ENCODE assay signal across 8 mouse cellular contexts in genomic region chr2:92182146-92182756, GRCm38 (mm10).
DNase-seq lines count a peak whose midpoint lies in the region; ATAC-seq and TF ChIP-seq lines count a peak whose summit lies in the region.

No protein-coding gene starts in this region.

- no peaks in the 10 kb centered on the region; the same call in 1 of the 2 replicates for H3K4me1 ChIP-seq in cerebellum, adult 2 months (ENCODE audit: control insufficient read depth, insufficient read depth, low read length)
- H3K4me1 ChIP-seq in thymus, adult 2 months (replicated peaks; ENCODE audit: control insufficient read depth, insufficient read depth, low read length) = peaks cover 4% of the 10 kb centered on the region
- H3K4me1 ChIP-seq in liver, embryonic 14.5 days (replicated peaks; ENCODE audit: control insufficient read depth in 2 of 2, insufficient read depth in 2 of 2, low read length in 1 of 2) = peaks cover 2 to 3% of the 10 kb centered on the region in 2 experiments; a peak in 2 of 4 replicates

- H3K36me3 ChIP-seq in thymus, adult 2 months (ENCODE audit: control insufficient read depth, insufficient read depth, low read length) = no peaks in the 10 kb centered on the region
- H3K36me3 ChIP-seq in liver, embryonic 14.5 days (replicated peaks; ENCODE audit: control insufficient read depth, insufficient read depth, low read depth) = no peaks in the 10 kb centered on the region

- no peak for TF ChIP-seq POLR2A in cerebellum, adult 2 months (IDR thresholded peaks at IDR 0.05; ENCODE audit: borderline replicate concordance, insufficient read depth, low read length)
- no peak for TF ChIP-seq POLR2A in thymus, adult 2 months (IDR thresholded peaks at IDR 0.05; ENCODE audit: control insufficient read depth, extremely low read depth, insufficient read depth, low read length, poor library complexity)

- peak overlapping the region; percentile 76; the same call in 1 of the 2 replicates for H3K27ac ChIP-seq in cerebellum, adult 2 months (ENCODE audit: insufficient read depth, low read length)
- peak overlapping the region; percentile 77 for H3K27ac ChIP-seq in thymus, adult 2 months (ENCODE audit: control insufficient read depth, insufficient read depth, low read length)
- H3K27ac ChIP-seq in liver, embryonic 14.5 days = no peak overlapping the region

- intact Hi-C loops in left cerebral cortex, postnatal 36 days (cut with DNase I) = loop anchor here (2.0 to 5.0 kb wide), 2 partner anchors 175 to 250 kb away; partner anchors contain the start of gene Cry2

- ATAC-seq in liver, embryonic 14.5 days (ENCODE audit: insufficient read depth) = no peak

- H3K9ac ChIP-seq in liver, embryonic 14.5 days (replicated peaks) = peak overlapping the region; percentile 75

- H3K4me3 ChIP-seq in cerebellum, adult 2 months (replicated peaks; ENCODE audit: insufficient read depth, low read depth, low read length) = peak overlapping the region; percentile 96
- peak overlapping the region; percentile 67; the same call in 1 of the 2 replicates for H3K4me3 ChIP-seq in thymus, adult 2 months (ENCODE audit: control insufficient read depth, insufficient read depth, low read length)
- peak overlapping the region; percentile 65 to 79; a peak in 3 of 4 replicates for H3K4me3 ChIP-seq in liver, embryonic 14.5 days (ENCODE audit: insufficient read depth in 1 of 2, low read depth in 2 of 2, low read length in 2 of 2)

- TF ChIP-seq EP300 in liver, embryonic 14.5 days (IDR thresholded peaks at IDR 0.05; ENCODE audit: low read depth) = no peak

- H3K4me2 ChIP-seq in liver, embryonic 14.5 days (ENCODE audit: low read depth) = peak overlapping the region; percentile 95

- no peak for TF ChIP-seq CTCF in cerebellum, adult 2 months (IDR thresholded peaks at IDR 0.05; ENCODE audit: borderline replicate concordance, insufficient read depth, low read depth, low read length)
- TF ChIP-seq CTCF in thymus, adult 2 months (IDR thresholded peaks at IDR 0.05; ENCODE audit: borderline replicate concordance, control insufficient read depth, extremely low read depth, insufficient read depth, low read length, poor library complexity) = no peak
- TF ChIP-seq CTCF in liver, embryonic 14.5 days (IDR thresholded peaks at IDR 0.05; ENCODE audit: low read depth) = no peak

- DNase-seq in cerebellum, adult 2 months = no peak
- no peak for DNase-seq in cerebellum, adult 8-10 months
- DNase-seq in thymus, adult 2 months = no peak
- DNase-seq in thymus, postnatal 25 days = no peak
- DNase-seq in liver, embryonic 14.5 days (ENCODE audit: low read depth in 3 of 3, low spot score in 3 of 3) = no peak
- no peak for DNase-seq in frontal cortex, postnatal 14 days (ENCODE audit: low spot score in 2 of 2)
- DNase-seq in left cerebral cortex, postnatal 36 days (ENCODE audit: low spot score in 2 of 2) = no peak
- DNase-seq in gastrocnemius, adult 8-10 months (ENCODE audit: low spot score in 2 of 2) = no peak

- H3K9me3 ChIP-seq in liver, embryonic 14.5 days (ENCODE audit: control insufficient read depth, low read length) = no peaks in the 10 kb centered on the region

- no peaks in the 10 kb centered on the region for H3K27me3 ChIP-seq in cerebellum, adult 2 months (ENCODE audit: control insufficient read depth, insufficient read depth, low read length)
- no peaks in the 10 kb centered on the region for H3K27me3 ChIP-seq in thymus, adult 2 months (ENCODE audit: control insufficient read depth, insufficient read depth, low read length)
- no peaks in the 10 kb centered on the region; the same call in none of the 2 replicates for H3K27me3 ChIP-seq in liver, embryonic 14.5 days (ENCODE audit: control insufficient read depth, insufficient read depth, low read length)

- 8% methylated on average over 11 of the region's 11 CpGs for WGBS in cerebellum, adult 2 months
- WGBS in thymus, adult 2 months = 30% methylated on average over 11 of the region's 11 CpGs
- WGBS in liver, embryonic 14.5 days (ENCODE audit: insufficient replicate concordance) = 12% methylated on average over 11 of the region's 11 CpGs
